Mouse (Mus musculus) adrenal gland (tissue): Measurements from ENCODE around the gene Kif26b.

Experiments used
- intact Hi-C: fragments of 180-260 bp; cut with DNase I; formaldehyde crosslinking; loops from one replicate; pipeline ENCODE4 v1.15.1; 2025

Kif26b gene

DNA sequence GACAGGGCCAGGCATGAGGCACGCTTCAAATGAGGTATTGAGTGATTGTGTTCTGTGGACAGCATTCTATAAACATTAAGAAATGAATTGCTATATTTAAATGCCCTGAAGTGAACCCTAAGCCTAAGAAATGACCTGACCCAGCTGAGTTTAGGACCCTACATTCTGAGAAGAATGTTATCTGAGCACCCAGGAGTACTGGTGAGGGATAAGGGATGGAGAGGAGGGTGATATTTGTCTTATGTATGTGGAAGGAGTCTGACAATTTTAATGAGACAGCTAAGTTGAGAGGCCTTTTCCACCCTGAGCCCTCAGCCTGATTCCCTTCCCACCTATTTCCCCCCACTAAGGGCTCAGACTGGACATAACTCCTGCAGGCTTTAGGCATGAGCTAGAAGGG is 179.4 kb downstream of the Kif26b start:
- intact Hi-C loops = no loop called here

DNA sequence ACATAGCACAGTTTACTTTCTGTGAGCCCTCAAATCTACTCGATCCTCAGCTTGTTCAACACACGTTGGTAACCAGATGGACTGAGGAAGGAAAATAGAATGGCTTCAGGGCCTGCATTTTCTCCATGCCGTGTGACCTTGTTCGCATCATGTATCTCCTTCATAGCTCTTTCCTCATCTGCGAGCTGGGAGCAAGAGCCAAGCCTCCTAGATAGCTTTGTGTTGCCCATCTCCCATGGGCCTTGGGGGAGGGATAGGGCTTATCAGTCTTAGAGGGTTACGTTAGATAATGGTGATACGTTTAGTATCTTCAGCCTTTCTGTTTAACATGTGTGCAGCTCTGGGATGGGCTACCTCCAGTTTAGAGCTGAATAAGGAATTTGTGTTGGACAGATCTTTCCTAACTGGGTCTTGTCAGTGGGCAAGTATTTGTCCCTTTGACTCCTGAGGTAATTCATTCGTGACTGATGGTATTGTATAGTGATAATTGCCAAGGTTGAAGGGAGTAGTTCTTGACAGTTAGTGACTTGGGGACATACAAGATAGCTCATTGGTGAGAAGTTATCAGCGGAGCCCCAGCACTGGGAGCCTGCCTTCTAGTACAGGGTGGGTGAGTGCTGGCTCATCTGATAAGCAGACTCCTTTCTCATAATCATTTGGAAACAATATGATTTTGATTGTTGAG is 183.4 kb downstream of the Kif26b start:
- intact Hi-C loops = no loop called here

DNA sequence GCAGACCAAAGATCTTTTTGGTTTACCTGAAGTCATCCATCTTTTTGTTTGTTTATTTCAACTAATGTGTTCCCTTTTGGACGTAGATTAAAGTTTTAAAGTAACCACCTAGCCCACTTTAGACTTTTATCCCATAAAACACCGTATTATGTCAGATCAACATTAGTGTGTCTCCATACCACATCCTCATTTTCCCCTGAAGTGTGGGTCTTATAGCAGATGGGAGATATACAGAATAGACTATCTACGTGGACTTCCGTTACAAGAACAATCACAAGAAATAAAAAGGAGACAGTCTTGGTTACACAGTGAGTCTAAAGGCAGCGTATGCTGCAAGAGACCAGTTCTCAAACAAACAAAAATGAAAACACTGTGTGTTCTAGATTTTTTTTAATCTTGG is 185.3 kb downstream of the Kif26b start:
- intact Hi-C loops = no loop called here

DNA sequence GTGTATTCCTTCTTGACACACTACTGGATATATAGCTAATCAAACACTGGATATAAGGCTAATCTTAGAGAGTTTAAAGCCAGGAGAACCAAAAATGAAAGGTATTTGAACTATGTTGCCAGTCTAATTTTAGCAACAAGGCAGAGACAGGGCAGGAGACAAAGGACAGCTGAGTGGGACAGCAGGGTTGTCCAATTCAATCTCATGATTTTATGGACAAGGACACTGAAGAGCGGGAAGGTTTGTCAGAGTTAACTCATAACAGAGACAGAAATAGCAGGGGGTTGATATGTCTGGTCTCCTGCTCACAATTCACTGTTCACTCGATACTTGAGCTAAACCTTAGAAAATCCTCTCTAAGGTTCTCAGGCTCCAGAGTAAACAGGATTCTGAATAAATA is 187.5 kb downstream of the Kif26b start:
- intact Hi-C loops = no loop called here

DNA sequence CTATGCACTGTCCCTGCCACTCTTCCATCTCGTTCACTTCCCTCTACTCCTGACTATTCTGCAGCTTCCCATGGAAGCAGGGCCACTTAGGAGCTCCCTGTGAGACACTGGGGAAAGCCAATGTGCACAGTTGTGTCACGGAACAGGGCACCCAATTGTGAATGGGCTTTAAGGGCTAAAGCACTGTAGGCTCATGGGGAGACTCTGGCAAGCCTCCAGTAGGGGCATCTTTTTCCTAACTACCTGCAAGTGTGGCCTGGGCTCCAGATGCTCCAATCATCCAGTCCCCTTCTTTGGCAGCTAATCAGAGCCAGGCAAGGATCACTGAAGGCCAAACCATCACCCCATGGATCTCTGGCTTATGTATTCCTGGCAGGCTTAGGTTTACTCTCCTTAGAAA is 191.9 kb downstream of the Kif26b start:
- intact Hi-C loops = no loop called here

DNA sequence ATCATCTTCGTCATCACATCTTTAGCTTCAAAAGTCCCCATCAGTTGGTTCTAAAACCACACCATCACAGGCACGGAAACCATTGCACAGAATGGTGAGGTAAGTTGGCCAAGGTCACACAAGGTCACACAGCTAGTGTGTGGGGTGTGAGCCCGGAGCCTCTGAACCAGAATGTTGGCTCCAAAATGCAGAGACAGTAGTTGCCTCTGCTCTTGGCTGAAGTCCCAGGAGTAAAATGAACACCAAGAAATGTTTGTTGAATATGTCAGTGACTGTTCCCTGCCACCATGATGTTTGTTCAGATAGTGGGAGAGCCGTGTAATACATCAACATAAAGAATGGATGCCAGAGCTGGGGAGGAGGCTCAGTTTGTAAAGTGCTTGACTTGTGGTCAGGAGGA is 193.9 kb downstream of the Kif26b start:
- intact Hi-C loops = no loop called here

DNA sequence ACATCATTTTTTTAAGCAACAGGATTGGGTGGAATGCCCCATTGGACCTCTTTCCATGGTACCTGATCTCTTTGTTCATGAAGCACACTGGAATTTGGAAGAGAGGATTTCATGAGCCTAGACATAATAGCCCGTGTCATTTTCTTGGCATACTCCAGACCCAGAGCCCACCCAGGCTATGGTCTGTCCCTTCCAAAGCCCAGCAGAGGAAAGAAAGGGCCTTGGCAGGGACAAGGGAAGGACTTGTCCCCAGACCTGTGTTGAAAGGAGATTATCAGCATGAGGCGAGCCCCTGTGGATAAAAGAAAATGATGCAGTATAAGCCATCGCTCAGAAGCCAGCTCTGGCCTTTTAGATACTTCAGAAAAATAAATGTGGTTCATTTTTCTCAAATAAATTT is 196.6 kb downstream of the Kif26b start:
- intact Hi-C loops = no loop called here

DNA sequence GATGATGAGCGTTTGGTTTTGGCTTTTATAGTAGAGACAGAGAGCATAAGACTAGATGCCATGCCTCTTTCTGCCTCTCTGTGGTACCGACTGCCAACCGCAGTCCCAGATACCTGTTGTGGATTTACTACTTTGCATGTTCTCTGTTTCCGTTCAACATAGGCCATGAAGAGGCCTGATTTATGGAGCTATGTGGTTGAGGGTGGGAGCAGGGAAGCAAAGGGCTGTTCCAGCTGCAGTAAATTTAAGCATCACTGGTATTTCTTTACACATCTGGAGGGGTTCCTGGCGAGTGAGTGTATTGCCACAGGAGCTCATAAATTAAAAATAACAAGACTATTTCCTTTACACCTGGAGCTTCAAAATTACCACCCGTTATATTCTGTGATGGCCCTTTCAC is 199.3 kb downstream of the Kif26b start:
- intact Hi-C loops = no loop called here

DNA sequence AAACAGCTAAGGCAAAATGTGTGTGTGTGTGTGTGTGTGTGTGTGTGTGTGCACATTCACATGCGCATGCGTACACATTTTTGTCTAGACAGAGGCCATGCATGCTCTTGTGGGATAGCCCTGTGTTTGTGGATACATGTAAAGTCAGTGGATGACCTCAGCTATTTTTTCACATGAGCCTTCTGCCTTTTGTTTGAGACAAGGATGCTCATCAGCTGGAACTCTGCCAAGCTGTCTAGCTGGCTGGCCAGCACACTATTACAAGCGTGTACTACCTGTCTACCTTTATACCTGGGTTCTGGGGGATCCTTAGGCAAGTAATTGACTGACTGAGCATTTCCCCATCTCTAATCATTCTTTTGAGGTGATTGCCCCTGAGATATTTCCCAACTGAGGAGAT is 201.3 kb downstream of the Kif26b start:
- intact Hi-C loops = no loop called here

DNA sequence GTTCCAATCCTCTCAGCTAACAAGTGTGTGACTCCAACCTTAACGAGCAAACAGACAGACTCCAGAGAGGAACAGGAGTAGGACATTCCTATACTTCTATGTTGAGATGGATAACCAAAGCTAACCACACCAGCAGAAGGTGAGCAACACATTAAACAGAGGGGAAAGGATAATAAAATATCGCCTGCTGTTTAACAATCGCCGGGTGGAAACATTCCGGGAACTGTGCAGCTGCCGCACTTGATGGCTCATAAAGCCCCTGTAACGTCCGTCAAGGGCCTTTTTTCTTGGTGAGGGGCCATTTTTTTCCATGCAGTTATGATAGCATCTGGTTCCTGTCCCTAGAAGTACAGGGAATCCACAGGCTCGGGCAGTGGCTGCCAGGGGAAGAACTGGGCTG is 204.1 kb downstream of the Kif26b start:
- intact Hi-C loops = no loop called here

DNA sequence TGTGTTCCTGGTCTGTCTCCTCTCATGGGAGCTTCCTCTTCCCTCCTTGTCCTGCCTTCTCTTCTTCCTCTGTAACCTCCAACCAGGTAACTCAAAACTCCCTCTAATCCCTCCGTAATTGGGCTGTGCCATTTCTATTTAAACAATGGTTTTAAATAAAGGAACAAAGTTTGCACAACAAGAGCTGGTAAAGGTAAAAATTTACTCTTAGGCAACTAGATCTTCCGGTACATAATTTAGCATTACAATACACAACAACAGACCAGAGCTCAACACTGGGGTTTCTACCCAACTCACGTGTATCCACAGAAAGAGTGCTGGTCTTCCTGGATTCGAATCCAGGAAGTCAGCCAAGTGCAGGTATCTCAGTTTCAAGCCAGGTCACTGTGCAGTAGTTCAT is 205.7 kb downstream of the Kif26b start:
- intact Hi-C loops = no loop called here

DNA sequence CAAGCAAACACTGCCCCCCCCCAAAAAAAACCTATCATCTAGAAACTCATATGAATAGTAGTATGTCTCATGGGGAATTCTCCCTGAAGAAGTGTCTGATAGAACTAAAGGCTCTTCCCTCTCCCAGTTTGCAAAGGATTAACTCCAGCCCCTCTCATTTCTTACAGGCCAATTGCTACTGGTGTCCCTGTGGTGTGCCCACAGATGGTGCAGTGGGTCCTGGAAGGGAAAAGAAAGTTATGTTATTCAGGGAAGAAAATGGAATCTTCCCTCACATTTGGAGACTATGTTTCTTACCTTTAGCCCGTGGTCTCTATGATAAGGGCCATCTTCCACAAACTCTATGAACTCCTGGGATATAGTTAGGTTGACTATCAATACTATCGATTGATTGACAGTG is 208.0 kb downstream of the Kif26b start:
- intact Hi-C loops = no loop called here

DNA sequence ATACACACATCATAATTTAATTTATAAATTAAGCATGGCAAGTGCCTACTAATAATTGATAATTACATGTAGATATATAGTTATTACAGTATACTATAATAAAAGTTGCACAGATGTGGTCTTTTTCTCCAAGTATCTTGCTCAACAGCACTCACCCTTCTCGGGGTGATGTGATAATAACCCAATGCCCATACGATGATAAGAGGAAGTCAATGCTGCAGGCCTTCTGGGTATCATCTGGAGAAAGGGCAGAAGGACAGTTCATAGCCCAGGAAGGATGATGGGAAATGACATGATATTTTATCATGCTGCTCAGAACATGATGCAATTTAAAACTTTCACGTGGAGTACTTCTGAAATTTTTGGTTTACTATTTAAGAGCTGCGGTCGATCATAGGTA is 214.9 kb downstream of the Kif26b start:
- intact Hi-C loops = no loop called here

DNA sequence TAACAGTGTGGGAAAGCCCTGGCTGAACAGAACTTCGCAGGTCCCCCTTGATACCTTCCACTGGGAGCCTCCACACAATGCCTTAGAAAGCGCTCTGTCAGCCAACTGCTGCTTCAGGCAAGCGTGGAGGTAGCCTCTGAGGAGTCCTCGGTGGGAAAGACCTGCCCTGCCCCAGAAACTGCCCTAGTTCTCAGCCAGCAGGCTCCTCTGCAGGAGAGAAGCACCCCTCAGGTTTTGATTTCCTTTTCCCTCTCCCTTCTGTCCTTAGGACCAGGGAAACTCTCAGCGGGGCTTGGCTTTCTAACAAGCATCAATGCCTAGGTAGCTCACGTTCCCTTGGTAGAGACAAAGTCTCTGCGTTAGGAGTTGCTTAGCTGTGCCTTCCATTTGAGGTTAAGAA is 215.6 kb downstream of the Kif26b start:
- intact Hi-C loops = no loop called here

DNA sequence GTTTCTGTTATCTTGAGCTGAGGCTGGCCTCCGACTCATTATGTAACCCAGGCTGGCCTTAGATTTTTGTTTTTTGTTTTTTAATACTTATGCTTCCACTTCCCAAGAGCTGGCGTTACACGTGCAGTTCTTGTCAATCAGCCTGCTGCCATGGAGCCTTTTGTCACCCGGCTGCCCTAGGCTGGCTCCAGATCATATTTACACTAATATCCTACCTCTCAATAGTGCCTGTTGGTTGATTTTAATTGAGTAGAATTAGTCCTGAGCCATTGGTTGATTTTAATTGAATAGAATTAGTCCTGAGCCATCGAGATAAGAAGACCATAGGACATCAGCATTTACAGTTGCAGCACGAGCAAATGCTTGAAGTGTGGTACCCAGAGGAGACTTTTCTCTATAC is 216.0 kb downstream of the Kif26b start:
- intact Hi-C loops = no loop called here

DNA sequence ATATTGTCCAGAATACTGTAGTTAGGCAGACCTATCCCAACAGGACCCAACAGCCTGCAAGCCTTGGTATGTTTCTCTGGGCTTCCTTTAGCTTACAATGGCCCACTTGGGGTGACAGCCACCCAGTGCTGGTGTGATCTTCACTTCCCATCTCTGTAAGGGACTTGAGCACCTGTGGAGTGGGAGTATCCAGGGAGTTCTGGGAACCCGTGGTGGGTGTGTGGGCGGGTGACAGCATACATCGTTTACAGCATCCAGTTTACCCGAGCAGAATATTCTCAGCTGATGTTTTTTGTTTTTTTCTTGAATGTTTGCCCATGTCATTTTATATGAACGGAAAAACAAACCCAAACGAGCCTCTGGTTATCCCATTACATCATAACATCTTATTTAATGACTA is 216.5 kb downstream of the Kif26b start:
- intact Hi-C loops = no loop called here

DNA sequence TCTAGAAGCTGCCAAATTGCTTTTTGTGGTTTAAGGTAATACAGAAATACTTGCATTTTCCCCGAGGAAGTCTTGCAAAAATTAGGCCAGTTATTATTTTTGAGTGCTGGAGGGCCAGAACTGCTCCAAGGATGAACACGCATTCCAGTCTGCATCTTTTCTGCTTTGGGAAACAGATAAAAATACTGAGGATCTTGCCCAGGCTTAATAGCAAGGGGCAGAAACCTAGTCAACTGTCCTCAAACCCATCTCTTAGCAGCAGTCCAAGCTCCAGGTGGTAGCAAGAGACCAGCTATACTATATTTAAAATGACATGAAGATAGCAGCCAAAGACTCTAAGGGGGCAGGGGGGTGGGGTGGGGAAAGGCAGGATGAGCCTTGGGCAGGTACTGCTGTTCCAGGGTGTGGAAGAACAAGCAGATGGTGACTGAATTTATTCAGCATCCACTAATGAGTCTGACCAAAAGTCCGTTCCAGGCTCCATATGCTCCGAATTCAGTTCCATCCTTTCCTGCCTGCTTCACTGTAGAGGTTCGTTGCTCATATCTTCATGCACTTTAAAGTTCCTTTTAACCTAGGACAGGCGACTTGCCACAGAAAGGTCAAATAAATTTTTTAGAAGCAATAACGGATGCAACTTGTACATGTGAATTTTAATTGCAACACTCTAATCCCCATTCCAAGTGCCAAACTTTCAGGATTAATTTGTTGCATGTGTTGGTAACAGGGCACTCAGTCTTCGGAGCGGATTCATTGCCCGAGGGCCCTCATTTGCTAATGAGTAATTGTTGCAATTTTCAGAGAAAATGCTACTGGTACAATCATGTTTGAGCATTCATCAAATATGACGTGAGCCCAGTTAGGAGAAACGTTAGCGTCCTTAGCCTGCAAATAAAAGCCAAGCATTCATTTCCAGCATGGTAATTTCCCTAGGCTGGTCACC is 218.6 kb downstream of the Kif26b start:
- intact Hi-C loops = no loop called here

DNA sequence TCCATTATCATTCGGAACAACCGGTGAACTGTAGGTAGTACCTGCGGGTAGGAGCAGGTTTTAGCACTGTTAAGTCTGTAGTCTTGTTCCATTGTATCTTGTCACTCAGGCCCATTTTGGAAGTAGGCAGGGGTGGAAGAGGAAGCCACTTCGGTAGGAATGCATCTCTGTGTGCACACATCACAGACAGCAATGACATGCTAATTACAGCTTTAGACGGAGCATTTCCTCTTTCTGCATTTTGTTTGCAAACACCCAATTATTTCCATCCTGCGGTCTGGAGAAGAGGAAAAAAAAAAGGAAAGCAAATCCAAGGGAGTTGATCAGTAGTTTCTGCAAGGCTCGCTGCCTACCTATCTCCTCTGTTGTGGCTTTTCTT is 219.3 kb downstream of the Kif26b start:
- intact Hi-C loops = no loop called here

DNA sequence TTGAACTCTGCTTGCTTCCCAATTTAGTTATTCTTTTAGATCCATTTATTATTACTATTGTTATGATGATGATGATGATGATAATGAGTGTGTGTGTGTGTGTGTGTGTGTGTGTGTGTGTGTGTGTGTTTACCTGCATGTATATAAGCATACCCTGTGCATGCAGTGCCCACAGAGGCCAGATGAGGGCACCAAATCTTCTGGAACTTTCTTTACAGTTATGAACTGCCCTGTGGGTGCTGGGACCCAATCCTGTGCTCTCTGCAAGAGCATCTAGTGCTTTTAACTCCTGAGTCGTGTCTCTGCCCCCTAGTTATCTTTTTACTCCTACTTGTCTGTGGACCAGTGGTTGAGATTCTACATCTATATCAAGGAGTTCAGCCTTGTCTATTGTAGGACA is 219.7 kb downstream of the Kif26b start:
- intact Hi-C loops = no loop called here

DNA sequence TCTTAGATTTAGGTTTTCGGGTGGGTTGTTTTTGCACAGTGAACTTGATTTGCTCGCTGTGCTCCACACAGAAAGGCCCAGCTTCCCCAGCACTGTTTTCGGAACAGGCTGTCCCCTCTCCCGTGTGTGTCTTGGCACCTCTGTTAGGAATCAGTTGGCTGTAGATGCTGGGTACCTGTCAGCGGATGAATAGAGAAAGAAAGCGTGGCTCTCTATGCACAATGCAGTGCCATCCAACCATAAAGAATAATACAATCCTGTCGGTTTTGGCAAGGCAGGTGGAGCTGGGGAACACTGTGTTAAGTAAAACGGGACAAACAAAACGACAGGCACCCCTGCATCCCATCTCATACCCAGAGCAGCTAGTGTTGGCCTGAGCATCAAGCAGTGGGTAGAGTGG is 220.9 kb downstream of the Kif26b start:
- intact Hi-C loops = no loop called here

DNA sequence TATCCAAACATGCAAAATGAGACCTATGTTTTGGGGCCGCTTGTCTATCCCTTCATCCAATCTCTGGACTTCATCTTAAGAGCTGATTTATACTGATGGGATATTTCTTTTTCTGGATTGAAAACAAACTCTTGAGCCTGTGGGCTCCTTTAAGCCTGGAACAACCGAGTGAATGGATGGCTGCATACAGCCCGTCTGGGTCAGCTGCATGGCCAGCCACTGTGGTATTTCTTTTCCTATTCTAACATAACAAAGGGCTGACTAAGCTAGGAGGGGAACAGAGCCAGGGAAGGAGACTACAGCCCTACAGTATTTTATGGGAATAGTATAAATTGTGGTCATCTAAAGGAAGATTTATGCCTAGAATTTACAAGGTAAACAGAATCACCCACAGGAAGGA is 229.5 kb downstream of the Kif26b start:
- intact Hi-C loops = no loop called here

DNA sequence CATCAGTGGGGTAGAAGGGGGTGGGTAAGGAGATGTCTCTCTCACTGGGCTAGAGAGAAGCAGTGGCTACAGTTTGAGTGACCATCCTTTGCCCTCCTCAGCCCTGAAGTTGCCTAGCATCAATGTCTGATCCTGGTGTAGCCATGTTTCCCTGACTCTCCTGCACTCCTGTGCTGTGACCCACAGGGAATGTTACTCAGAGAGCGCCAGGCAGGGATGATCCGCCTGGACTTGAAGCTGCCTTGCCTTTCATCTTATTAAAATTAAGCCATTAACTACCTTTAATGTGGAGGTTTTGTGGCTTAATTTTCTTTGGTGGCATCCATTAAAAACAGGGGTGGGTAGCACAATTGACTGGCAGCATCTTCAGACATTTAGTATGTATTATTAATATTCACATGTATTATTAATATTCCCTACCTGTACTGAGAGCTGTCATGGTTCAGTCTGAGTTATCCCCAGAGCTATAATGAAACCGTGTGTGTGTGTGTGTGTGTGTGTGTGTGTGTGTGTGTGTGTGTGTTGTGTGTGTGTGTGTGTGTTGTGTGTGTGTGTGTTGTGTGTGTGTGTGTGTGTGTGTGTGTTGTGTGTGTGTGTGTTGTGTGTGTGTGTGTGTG is 233.3 kb downstream of the Kif26b start:
- intact Hi-C loops = no loop called here

DNA sequence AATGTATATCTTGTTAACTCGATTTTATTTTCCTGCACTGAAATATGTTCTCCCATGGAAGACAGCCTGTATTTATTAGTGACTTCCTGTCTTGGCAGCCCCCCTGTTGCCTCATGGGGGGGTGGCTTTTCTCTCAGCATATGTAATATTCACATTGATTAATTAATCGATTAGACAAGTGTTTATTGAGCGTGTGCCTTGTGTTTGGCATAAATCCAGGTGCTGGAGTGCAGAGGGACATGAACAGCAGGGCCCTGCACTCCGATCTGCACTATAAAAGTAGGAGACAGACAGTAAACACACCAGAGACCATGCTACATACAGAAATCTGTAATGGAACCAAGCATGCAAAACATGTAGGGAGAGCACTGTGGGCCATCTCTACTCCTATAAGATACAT is 236.0 kb downstream of the Kif26b start:
- intact Hi-C loops = no loop called here
